Mouse (Mus musculus): ENCODE measurements around the gene Myh6.

DNA sequence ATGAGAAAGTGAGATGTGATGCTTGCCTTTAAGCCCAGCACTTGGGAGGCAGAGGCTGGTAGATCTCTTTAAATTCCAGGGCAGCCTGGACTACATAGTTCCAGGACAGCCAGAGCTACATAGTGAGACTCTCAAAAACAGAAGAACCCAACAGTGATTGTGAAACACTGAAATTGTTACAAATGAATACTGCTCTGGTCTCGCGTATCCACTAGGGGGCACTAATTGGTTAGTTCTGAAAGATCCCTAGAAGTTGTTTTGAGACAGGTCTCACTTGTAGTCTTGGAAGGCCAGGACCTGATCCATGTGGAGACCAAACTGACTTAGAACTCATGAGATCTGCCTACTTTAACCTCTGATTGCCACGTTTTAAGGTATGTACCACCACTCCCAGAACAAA is 66.3 kb downstream of the Myh6 start:
- TF ChIP-seq CTCF (IDR thresholded peaks at IDR 0.05; ENCODE audit: control insufficient read depth, insufficient read depth, low read length) (peak; percentile 32), POLR2A (IDR thresholded peaks at IDR 0.05; ENCODE audit: borderline replicate concordance, control insufficient read depth, low read depth, low read length) (no peak)

Data from bone marrow, adult 2 months (tissue).